Mouse (Mus musculus): ENCODE data around the gene Spata25. TPM values are rescaled to one million over a fixed set of nuclear protein-coding genes. Genes with fewer than 3 reads are reported as not detected.
"Not testable (repeated sequence)": the region's sequence is repeated elsewhere in the genome, so short reads cannot be mapped to it uniquely, and the experiment has no call there.

Gene Spata25
- total RNA-seq, 2 experiments from 2014 or later: 0.43 TPM; not detected in 1

DNA sequence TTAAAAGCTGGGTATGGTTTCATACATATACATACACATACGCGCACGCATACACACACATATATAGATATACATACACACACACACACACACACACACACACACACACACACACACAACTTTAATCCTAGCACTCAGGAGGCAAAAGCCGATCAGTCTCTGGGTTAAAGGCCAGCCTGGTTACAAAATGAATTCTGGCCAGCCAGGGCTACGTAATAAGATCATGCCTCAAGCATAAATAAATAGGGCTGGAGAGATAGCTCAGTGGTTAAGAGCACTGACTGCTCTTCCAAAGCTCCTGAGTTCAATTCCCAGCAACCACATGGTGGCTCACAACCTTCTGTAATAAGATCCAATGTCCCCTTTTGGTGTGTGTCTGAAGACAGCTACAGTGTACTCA, 27.2 kb upstream of the Spata25 start:
- DNase-seq (ENCODE audit: low spot score in 2 of 2): not testable (repeated sequence)

DNA sequence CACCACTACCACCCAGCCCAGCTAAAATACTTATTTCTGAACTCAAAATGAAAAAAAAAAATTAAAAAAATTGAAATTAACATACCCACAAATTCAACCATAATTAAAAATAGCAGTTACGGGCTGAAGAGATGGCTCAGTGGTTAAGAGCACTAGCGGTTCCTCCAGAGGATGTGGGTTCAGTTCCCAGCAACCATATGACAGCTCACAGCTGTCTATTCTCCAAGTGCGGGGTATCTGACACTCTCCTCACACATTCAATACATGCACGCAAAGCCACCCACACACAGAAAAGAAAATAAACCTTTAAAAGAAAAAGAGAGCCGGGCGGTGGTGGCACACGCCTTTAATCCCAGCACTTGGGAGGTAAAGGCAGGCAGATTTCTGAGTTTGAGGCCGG, 21.7 kb upstream of the Spata25 start:
- no peak for DNase-seq (ENCODE audit: low spot score in 2 of 2)

DNA sequence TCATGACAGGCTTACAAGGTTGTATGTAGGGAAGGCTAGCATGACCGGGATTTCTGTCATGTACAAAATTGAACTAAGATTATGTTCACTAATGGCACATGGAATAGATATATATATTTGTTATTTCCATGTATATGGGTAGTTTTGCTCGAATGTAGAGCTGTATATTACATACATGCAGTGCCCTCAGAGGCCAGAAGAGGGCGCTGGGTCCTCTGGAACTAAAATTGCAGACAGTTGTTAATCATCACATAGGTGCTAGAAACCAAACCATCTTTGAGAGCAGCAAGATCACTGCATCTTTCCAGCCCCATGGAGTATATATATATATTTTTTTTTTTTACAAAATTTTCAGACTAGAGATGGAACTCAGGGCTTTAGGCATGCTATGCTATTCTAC, 17.4 kb upstream of the Spata25 start:
- no peak for DNase-seq (ENCODE audit: low spot score in 2 of 2)

DNA sequence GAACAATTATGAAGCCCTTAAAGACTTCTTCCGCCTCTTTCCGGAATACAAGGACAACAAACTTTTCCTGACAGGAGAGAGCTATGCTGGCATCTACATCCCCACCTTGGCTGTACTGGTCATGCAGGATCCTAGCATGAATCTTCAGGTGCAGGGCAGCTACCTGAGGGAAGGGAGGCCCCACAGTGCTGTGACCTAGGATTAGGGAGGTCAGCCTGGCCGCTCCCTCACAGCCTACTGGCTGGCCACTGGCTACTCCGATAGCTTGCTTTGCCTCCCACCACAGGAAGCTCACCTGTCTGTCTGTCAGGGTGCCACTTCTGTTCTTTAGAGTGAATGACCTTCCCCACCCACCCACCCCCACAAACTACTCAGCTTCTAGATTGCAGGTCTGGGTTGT, 6.8 kb upstream of the Spata25 start:
- DNase-seq (ENCODE audit: low spot score in 2 of 2): no peak

DNA sequence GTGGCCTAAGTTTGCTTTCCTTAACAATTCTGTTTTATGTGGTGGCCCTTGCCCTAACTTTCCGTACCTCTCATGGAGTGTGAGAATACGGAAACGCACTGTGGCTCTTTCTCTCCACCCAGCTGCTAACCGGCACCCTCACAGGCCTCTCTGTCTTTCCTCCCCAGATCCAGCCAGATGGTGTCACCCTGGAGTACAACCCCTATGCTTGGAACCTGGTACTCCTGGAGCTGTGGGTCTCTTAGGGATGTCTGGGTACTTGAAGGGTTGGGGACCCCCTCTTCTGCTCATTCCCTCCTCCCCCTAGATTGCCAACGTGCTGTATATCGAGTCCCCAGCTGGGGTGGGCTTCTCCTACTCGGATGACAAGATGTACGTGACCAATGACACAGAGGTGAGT, 6.2 kb upstream of the Spata25 start:
- no peak for DNase-seq (ENCODE audit: low spot score in 2 of 2)

DNA sequence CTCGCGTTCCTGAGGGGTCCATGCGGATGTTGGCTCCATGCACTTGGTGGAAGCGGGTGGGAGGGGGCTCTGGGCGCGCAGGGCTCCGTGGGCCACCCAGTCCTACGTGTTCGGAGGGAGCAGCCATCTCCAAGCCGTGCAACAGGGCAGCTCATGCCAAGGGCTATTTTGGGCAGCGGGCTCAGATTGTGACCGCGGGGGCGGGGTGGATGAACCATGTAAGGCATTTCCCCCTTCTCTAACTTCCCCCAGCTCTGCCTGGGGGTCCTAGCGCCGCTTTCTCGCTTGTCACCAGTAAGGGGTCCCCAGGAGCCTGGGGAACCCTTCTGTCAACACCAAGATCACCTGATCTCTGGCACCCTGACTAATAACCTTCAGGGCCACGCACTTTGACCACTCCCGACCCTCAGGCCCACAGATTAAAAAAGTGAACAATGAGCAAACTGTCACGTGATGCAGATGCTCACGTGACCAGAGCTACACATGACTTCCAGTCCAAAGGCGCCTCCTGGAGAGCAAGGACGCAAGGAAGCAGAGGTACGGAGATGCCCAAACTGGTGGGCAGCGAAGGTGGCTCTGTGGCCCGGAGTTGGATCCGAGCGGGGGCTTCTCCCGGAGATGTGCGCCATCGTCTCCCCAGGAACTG, 5.1 kb upstream of the Spata25 start, which contains the start of gene Neurl2:
Gene Neurl2, minus strand, starts transcription at position 143 of the 646 bp plus-strand sequence.
- peak; percentile 84 to 97 for DNase-seq (ENCODE audit: low spot score in 2 of 2)

DNA sequence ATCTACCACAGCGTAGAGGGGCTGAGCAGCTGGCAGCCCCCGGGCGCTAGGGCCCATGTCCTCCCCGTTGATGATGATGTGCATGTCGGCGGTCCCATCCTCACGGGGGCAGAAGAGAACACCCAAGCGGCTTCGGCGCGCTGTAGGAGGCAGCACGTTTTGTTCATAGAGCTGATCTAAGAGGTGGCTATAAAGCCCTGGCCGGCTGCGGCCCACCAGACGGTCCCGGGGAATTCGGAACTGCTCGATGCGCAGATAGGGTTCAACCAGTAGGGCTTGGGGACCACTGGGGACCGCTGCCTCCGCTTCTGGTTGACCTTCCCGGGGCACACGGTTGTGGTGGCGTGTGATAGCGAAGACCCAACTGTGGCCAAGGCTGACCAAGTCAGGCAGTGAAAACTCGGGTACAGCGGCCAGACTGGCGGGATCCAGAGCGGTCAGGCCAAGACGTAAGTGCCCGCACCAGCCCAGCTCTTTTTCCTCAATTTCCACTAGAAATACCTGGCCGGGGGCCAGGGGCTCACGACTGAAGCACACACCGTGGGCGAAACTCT, 4.5 kb upstream of the Spata25 start, which contains the start of gene Ctsa:
Gene Ctsa, plus strand, starts transcription at position 126 of the 554 bp plus-strand sequence.
- DNase-seq (ENCODE audit: low spot score in 2 of 2): peak; percentile 69 to 84

DNA sequence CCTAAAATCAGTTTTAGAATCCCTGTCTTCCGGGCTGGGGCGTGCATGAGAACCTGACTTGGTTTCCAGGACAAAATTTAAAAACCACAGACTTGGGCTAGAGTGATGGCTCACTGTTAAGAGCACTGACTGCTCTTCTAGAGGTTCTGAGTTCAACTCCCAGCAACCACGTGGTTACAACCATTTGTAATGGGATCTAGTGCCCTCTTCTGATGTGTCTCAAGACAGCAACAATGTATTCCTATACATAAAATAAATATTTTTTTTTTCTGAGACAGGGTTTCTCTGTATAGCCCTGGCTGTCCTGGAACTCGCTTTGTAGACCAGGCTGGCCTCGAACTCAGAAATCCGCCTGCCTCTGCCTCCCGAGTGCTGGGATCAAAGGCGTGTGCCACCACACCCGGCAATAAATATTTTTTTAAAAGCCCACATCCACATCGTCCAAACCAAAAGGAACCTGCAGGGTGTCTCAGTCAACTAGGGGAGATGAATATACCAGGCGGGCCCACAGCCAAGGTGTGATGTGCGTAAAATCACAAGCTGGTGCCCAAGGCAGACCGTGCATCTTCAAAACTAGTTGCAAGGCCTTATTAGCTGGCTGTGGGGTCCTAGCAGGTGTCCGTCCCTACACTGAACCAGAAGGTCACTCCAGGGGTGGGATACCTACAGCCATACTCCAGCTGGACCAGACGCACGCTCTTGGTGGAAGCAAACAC, 3.9 kb upstream of the Spata25 start:
- DNase-seq (ENCODE audit: low spot score in 2 of 2): no peak

DNA sequence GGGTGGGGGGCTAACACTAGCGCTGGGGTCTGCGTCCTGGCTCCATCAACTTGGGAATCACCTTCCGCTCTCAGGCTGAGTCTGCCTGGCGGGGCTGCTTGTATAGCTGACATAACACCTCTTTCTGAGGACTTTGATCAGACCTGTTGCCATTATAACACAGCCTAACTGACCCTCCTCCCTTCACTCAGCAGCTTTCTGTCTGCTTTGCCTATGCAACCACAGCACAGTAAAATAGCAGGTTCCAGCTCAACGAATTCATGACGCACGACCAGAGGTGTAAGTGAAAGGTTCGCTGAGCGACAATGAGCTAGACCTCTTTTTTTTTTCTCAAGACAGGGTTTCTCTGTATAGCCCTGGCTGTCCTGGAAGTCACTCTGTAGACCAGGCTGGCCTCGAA, 2.7 kb upstream of the Spata25 start:
- no peak for DNase-seq (ENCODE audit: low spot score in 2 of 2)

DNA sequence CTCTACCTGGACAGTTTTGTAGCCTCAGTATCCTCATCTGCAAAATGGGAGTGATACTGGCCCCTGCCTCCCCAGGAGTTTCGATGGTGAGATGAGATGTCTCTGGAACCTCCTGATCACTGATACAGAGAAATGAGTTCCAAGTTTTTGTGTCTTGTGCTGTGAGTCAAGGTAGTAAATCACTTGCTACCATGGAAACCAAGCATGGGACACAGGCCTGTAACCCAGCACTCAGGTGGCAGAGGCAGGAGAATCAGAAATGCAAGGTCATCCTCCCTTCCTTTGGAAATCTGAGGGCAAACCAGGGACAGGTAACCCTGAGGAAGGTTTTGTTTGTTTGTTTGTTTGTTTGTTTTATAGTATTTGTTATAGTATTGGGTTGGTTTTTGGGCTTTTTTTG, 753 bp upstream of the Spata25 start:
- no peak for DNase-seq (ENCODE audit: low spot score in 2 of 2)

DNA sequence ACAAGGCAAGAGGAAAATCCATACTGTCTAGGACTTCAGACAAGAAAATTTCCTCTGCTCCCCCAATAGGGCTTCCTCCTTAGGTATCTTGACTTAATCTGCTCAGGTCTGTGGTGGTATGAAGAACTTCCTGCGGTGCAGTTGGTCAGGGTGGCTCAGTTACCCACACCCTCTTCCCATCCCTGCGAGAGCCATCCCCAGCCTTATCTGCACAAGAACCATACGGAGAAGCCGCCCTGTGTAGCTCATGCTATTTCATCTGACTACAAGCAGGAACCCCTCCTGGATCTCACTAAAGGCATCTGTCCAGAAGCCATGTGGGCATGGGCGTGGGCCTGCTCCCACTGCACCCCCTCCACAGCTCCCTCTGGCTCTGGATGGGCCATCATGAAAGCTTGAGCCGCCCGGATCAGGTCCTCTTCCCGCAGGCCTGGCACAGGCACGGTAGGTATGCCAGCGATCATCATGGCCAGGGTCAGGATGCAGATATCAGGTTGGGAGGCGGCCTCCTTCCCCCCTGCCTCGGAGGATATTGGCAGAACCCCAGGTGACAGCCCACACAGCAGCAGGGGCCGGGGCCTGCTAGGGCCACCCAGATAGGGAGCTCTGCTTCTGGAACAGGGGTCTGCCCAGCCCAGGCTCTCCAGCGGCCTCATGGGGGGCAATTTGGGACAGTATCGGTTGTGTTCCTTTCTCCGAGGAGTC, 1.0 kb downstream of the Spata25 start:
- DNase-seq (ENCODE audit: low spot score in 2 of 2): no peak

DNA sequence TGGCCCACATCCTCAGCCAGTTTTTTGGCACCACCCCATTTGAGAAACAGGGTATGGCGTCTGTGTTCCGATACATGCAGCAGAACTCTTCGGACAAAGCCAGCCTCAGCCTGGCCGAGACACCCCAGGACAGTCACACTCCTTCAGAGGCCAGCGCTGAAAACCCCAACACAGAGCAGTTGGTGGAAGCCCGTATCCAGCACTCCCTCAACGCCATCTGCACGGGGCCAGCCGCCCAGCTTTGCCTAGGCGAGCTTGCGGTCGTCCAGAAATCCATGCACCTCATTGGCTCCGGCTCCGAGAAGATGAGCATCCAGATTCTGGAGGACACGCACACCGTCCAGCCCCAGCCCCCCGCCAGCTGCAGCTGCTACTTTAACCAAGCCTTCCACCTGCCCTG, 2.8 kb downstream of the Spata25 start:
- DNase-seq (ENCODE audit: low spot score in 2 of 2): no peak

DNA sequence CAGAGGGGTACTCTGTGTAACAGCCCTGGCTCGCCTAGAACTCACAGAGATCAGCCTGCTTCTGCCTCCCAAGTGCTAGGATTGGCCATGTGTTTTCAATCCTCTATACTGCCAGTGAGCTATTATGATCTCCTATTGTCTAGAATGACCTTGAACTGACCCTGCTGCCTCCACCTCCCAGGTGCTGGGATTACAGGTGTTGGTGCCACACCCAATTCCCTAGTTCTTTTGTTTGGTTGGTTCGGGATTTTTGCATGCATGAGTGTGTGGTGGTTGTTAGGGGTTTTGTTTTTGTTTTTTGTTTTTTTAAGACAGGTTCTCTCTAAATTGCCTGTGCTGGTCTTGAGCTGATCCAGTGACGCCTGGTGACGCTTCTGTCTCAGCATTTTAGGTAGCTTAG, 4.4 kb downstream of the Spata25 start:
- DNase-seq (ENCODE audit: low spot score in 2 of 2): no peak

DNA sequence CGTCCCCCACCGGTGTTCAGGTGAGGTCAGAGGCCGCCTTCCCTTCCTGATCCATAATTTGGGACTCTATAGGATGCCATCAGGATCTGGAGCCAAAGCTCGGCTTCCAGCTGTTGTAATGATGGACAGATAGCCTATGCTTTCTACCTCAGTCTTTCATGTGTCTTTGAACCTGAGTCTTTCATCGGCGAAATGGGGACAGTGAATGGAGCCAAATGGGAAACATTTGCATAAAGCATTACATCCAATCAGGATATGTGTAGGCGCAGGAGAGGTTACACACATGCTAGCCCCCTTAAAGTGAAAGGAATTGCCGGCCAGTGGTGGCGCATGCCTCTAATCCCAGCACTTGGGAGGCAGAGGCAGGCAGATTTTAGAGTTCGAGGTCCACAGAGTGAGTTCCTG, 5.2 kb downstream of the Spata25 start:
- DNase-seq (ENCODE audit: low spot score in 2 of 2): no peak

DNA sequence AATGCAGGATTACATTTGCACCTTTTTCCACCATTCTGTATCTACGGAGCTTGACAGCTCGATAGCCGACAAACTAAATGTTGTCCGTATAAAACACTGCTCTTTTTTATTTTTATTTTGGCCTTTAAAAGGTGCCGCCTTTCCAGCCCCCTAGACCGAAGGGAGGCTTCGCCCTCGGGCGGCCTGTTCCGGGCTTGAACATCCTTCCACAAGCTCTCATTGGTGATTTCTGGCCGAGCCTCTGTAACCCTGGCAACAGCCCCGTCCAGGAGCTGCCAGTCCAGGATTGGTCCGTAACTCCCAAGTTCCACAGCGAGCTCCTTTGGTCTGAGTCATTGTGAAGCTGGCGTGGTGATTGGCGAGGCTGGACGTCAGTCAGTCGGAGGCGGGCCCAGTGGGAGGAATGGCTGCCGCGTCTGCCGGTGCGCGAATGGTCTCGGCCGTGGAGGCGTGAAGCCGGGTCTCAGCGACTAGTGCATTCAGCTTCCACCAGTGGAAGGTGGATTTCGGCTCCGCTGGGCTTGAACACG, 5.6 kb downstream of the Spata25 start, which contains the start of gene Zswim1:
Gene Zswim1, plus strand, starts transcription at position 51 of the 530 bp plus-strand sequence.
- DNase-seq (ENCODE audit: low spot score in 2 of 2): peak; percentile 99 to 100

DNA sequence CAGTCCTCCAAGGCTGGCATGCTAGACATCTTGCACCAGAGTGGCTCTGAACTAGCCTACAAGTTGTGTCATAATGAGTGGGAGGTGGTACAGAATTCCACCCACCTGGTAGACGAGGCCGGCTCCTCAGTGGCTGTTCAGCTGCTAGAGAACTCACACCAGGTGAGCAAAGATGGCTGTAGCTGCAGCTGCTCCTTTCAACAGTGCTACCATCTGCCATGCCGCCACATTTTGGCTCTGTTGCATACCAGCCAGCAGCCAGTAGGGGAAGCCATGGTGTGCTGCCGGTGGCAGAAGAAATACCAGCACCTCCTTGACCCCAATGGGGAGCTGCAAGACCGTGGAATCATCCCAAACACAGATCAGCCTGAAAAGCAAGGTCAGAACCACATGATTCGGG, 7.3 kb downstream of the Spata25 start:
- no peak for DNase-seq (ENCODE audit: low spot score in 2 of 2)

DNA sequence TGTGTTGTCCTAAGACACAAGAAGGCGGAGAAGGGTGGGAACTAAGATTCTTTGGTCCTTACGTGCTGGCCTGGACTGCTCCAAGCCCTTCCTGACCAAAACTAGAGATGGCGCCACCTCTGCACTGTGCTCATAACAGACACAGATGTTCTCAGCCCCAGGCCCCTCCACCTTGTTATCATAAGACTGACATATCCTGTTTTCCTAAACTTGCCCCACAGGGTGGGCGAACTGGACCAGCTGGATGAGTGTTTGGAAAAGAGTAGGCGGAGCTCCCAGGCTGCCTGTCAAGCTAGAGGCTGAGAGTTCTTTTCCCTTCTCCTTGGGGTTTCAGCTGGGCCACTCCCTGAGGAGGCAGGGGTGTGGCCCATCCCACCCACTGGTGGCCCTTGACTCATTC, 10.6 kb downstream of the Spata25 start:
- no peak for DNase-seq (ENCODE audit: low spot score in 2 of 2)

DNA sequence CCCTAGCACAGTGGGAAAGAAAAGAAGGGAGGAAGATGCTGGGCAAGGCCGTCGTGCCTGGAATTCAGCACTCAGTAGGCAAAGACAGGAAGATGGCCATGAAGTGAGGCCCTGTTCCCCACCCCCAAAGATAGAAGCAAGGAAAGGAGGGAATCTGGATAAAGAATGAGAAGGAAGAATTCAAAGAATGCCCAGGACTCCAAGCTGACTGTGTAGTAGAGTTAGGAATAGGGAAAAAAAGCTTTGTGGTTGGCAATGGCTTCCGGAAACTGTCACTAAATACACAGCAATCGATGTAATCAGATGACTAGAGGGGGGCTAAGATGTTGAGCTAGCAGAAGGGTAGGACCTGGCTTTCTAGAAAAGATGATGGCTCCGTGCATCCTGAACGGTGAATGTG, 11.1 kb downstream of the Spata25 start:
- DNase-seq (ENCODE audit: low spot score in 2 of 2): no peak

DNA sequence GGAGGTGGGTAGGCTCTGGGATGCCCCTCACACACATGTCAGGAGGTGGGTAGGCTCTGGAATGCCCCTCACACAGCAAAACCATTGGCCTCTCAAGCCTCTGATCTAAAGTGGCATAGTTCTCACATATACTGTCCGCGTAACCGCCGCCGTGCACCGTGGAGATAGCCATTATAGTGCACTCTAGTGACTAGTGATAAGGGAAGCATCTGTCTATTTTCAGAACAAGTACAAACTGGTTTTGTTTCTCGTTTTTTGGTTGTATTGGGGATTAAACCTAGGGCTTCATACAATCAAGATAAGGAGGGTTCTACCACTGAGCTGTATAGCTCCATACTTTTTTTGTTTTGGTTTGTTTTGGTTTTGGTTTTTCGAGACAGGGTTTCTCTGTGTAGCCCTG, 12.5 kb downstream of the Spata25 start:
- no peak for DNase-seq (ENCODE audit: low spot score in 2 of 2)

DNA sequence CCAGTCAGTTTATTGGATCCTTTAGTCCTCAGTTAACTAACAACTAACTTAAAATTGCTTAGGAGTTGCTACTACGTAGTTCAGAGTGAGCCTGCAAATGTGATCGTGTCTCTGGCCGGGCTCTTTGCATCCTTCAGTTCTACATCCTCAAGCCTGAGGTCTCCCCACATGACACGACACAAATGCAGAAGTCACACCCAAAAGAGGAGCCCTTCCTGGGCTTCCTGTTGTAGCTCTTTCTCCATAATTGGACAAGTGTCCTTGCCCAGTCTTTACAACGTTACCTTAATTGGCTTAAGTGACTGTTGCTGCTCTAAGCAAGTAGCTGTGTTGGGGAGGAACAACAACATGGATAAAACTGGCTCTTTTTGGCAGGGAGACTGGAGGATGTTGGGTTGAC, 13.0 kb downstream of the Spata25 start:
- no peak for DNase-seq (ENCODE audit: low spot score in 2 of 2)

DNA sequence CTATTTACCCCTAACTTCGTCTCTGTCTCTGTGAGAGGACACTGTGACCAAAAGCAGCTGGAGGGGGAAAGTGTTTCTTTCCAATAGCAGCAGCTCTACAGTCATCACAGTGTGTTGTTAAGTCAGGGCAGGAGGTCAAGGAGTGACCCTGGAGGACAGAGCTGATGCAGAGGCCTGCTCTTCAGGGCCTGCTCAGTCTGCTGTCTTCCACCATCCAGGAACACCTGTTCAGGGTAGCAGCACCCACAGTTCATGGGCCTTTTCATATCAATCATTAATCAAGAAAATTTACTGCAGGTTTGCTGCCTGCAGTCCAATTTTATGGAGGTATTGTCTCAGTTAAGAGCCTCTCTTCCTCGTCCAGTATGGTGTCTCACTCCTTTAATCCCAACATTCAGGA, 14.8 kb downstream of the Spata25 start:
- DNase-seq (ENCODE audit: low spot score in 2 of 2): no peak

DNA sequence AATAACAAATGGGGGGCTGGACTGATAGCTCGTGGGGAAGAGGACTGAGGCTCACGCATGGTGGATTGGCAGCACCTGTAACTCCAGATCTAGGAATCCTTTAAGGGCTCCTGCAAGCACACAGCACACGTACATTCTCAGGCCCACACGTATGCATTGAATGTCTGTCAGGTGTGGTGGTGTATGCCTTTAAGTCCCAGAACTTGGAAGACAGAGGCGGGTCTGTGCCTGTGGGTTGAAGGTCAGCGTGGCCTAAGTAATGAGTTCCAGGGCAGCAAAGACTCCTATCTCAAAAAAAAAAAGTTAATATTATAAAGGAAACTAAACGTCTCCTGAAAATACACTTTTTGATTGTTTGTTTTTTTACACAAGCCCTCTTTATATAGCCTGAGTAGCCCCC, 21.7 kb downstream of the Spata25 start:
- no peak for DNase-seq (ENCODE audit: low spot score in 2 of 2)

All from layer of hippocampus, adult 18-20 months (tissue).